Mouse (Mus musculus) lung, embryonic 15.5 days (tissue): ENCODE measurements around the gene Gatad1. TPM values are rescaled to one million over a fixed set of nuclear protein-coding genes. Genes with fewer than 3 reads are reported as not detected.
"Not testable (repeated sequence)": the region's sequence is repeated elsewhere in the genome, so short reads cannot be mapped to it uniquely, and the experiment has no call there.

ENCODE experiments used
- ATAC-seq: fragments of 200-750 bp; cut with Nextera tagmentation; 2 replicates; pipeline ENCODE4 v1.8.0; 2017; ENCODE audit warnings: moderate number of reproducible peaks, borderline replicate concordance; ENCODE audit not compliant: low FRiP score, low TSS enrichment; ENCODE audit errors: extremely low read depth
- H3K27ac ChIP-seq: fragments of 300-500 bp; sonication (generic); 2 replicates; pipeline ENCODE4 v1.5.1; 2015; ENCODE audit warnings: moderate library complexity, mild to moderate bottlenecking, inconsistent platforms
- H3K27me3 ChIP-seq: fragments of 300-500 bp; sonication (generic); 2 replicates; pipeline ENCODE4 v1.6.1; 2015; ENCODE audit warnings: inconsistent platforms
- H3K36me3 ChIP-seq: fragments of 300-500 bp; sonication (generic); 2 replicates; pipeline ENCODE4 v1.6.1; 2015; ENCODE audit warnings: inconsistent platforms
- H3K4me1 ChIP-seq: fragments of 300-500 bp; sonication (generic); 2 replicates; pipeline ENCODE4 v1.6.1; 2015; ENCODE audit warnings: inconsistent platforms
- H3K4me2 ChIP-seq: fragments of 300-500 bp; sonication (generic); 2 replicates; pipeline ENCODE4 v1.6.1; 2015; ENCODE audit warnings: inconsistent platforms, mild to moderate bottlenecking, moderate library complexity
- H3K4me3 ChIP-seq: fragments of 300-500 bp; sonication (generic); 2 replicates; pipeline ENCODE4 v1.5.1; 2015; ENCODE audit warnings: mild to moderate bottlenecking, inconsistent platforms
- H3K9ac ChIP-seq: fragments of 300-500 bp; sonication (generic); 2 replicates; pipeline ENCODE4 v1.6.1; 2015; ENCODE audit warnings: inconsistent platforms
- H3K9me3 ChIP-seq: fragments of 300-500 bp; sonication (generic); 2 replicates; pipeline ENCODE4 v1.6.1; 2016; ENCODE audit warnings: inconsistent platforms
- WGBS: fragments of 180-500 bp; shearing (Covaris S2); methylation state at CpG from one replicate; pipeline ENCODE4 v1.1.7; 2015; 5-methylcytosine and 5-hydroxymethylcytosine counted together
- polyA plus RNA-seq: library from polyadenylated mRNA; unstranded; fragments of >200 nt; fragmentation: Nextera tagmentation; extraction: Ambion mirVana; gene quantifications from 2 replicates; pipeline ENCODE4 v1.2.1, GENCODE M21; 2015

Gene Gatad1
- polyA plus RNA-seq, 1 experiment from 2014 or later: 65.9 TPM

- H3K27me3 ChIP-seq: no peaks in the 10 kb centered on the region
- 92% methylated on average over 13 of the region's 13 CpGs for WGBS
- H3K9me3 ChIP-seq: no peaks in the 10 kb centered on the region
- no peak overlapping the region for H3K4me3 ChIP-seq
- ATAC-seq: no peak
- no peak overlapping the region for H3K9ac ChIP-seq
- H3K36me3 ChIP-seq: peaks cover 19% of the 10 kb centered on the region; the same call in 1 of the 2 replicates
- H3K4me2 ChIP-seq: no peak overlapping the region
- H3K4me1 ChIP-seq: no peaks in the 10 kb centered on the region
- no peak overlapping the region for H3K27ac ChIP-seq
Observed at GRCm38 (mm10) chr5:3633315-3633714, 23.7 kb downstream of the Gatad1 start.

GRCm38 (mm10) chr5:3632285-3632684 is 24.7 kb downstream of the Gatad1 start:
- Histone ChIP-seq H3K36me3 (peaks cover 19% of the 10 kb centered on the region; the same call in 1 of the 2 replicates), H3K4me3 (no peak overlapping the region), H3K4me2 (no peak overlapping the region), H3K4me1 (no peaks in the 10 kb centered on the region), H3K9me3 (no peaks in the 10 kb centered on the region), H3K27ac (no peak overlapping the region), H3K9ac (no peak overlapping the region), H3K27me3 (no peaks in the 10 kb centered on the region)
- WGBS: 76% methylated on average over 5 of the region's 5 CpGs
- no peak for ATAC-seq

GRCm38 (mm10) chr5:3631512-3632271 is 25.3 kb downstream of the Gatad1 start:
- Histone ChIP-seq H3K4me2 (no peak overlapping the region), H3K36me3 (peaks cover 19% of the 10 kb centered on the region; the same call in 1 of the 2 replicates), H3K9me3 (no peaks in the 10 kb centered on the region), H3K27ac (no peak overlapping the region), H3K4me3 (no peak overlapping the region), H3K9ac (no peak overlapping the region), H3K4me1 (no peaks in the 10 kb centered on the region), H3K27me3 (no peaks in the 10 kb centered on the region)
- WGBS: 76% methylated on average over 16 of the region's 16 CpGs
- ATAC-seq: no peak

GRCm38 (mm10) chr5:3630055-3630454 is 26.9 kb downstream of the Gatad1 start:
- H3K9me3 ChIP-seq: no peaks in the 10 kb centered on the region
- H3K27ac ChIP-seq: no peak overlapping the region
- no peak for ATAC-seq
- H3K9ac ChIP-seq: no peak overlapping the region
- no peak overlapping the region for H3K4me2 ChIP-seq
- no peaks in the 10 kb centered on the region for H3K4me1 ChIP-seq
- H3K27me3 ChIP-seq: no peaks in the 10 kb centered on the region
- 90% methylated on average over 5 of the region's 5 CpGs for WGBS
- no peak overlapping the region for H3K4me3 ChIP-seq
- H3K36me3 ChIP-seq: peaks cover 9% of the 10 kb centered on the region; the same call in 1 of the 2 replicates

- 80% methylated on average over 7 of the region's 7 CpGs for WGBS
- H3K36me3 ChIP-seq: peaks cover 16% of the 10 kb centered on the region; the same call in 1 of the 2 replicates
- H3K9ac ChIP-seq: no peak overlapping the region
- no peak for ATAC-seq
- H3K4me3 ChIP-seq: no peak overlapping the region
- no peak overlapping the region for H3K4me2 ChIP-seq
- H3K27me3 ChIP-seq: no peaks in the 10 kb centered on the region
- H3K9me3 ChIP-seq: no peaks in the 10 kb centered on the region
- H3K4me1 ChIP-seq: no peaks in the 10 kb centered on the region
- H3K27ac ChIP-seq: no peak overlapping the region
Observed at GRCm38 (mm10) chr5:3620486-3620885, 36.5 kb downstream of the Gatad1 start.

- WGBS: 89% methylated on average over 2 of the region's 2 CpGs
- H3K36me3 ChIP-seq: peaks cover 10% of the 10 kb centered on the region
Observed at GRCm38 (mm10) chr5:3611835-3612234, 45.1 kb downstream of the Gatad1 start.

GRCm38 (mm10) chr5:3609241-3609640 is 47.7 kb downstream of the Gatad1 start:
- H3K4me1 ChIP-seq: no peaks in the 10 kb centered on the region
- no peak overlapping the region for H3K4me3 ChIP-seq
- WGBS: 89% methylated on average over 7 of the region's 7 CpGs
- H3K4me2 ChIP-seq: no peak overlapping the region
- no peak overlapping the region for H3K9ac ChIP-seq
- ATAC-seq: no peak
- H3K9me3 ChIP-seq: no peaks in the 10 kb centered on the region
- H3K27me3 ChIP-seq: no peaks in the 10 kb centered on the region
- H3K27ac ChIP-seq: no peak overlapping the region
- peaks cover 23% of the 10 kb centered on the region for H3K36me3 ChIP-seq

More at GRCm38 (mm10) chr5:3611835-3612234, 45.1 kb downstream of the Gatad1 start:
- not testable (repeated sequence) for H3K4me1 ChIP-seq, H3K4me3 ChIP-seq, H3K9ac ChIP-seq, ATAC-seq, H3K27ac ChIP-seq, H3K4me2 ChIP-seq, H3K27me3 ChIP-seq, H3K9me3 ChIP-seq

- H3K9ac ChIP-seq: no peak overlapping the region
- H3K27ac ChIP-seq: no peak overlapping the region
- 91% methylated on average over 9 of the region's 9 CpGs for WGBS
- H3K4me3 ChIP-seq: no peak overlapping the region
- H3K9me3 ChIP-seq: no peaks in the 10 kb centered on the region
- ATAC-seq: no peak
- no peaks in the 10 kb centered on the region for H3K4me1 ChIP-seq
- no peak overlapping the region for H3K4me2 ChIP-seq
- H3K36me3 ChIP-seq: peaks cover 23% of the 10 kb centered on the region
- no peaks in the 10 kb centered on the region for H3K27me3 ChIP-seq
Observed at GRCm38 (mm10) chr5:3607114-3607513, 49.9 kb downstream of the Gatad1 start.

- 83% methylated on average over 3 of the region's 3 CpGs for WGBS
Observed at GRCm38 (mm10) chr5:3600790-3601189, 56.2 kb downstream of the Gatad1 start.

GRCm38 (mm10) chr5:3600298-3600697 is 56.7 kb downstream of the Gatad1 start:
- no peak overlapping the region for H3K9ac ChIP-seq
- no peaks in the 10 kb centered on the region for H3K27me3 ChIP-seq
- no peak for ATAC-seq
- no peak overlapping the region for H3K4me2 ChIP-seq
- peaks cover 6% of the 10 kb centered on the region for H3K4me1 ChIP-seq
- no peak overlapping the region for H3K4me3 ChIP-seq
- no peaks in the 10 kb centered on the region for H3K36me3 ChIP-seq
- no peak overlapping the region for H3K27ac ChIP-seq
- 72% methylated on average over 1 of the region's 1 CpGs for WGBS
- H3K9me3 ChIP-seq: no peaks in the 10 kb centered on the region

More at GRCm38 (mm10) chr5:3600790-3601189, 56.2 kb downstream of the Gatad1 start:
- ATAC-seq: no peak
- H3K9me3 ChIP-seq: no peaks in the 10 kb centered on the region
- peaks cover 5% of the 10 kb centered on the region; the same call in 1 of the 2 replicates for H3K4me1 ChIP-seq
- H3K4me2 ChIP-seq: no peak overlapping the region
- no peak overlapping the region for H3K9ac ChIP-seq
- H3K36me3 ChIP-seq: peaks cover 5% of the 10 kb centered on the region; the same call in 1 of the 2 replicates
- no peak overlapping the region for H3K27ac ChIP-seq
- H3K4me3 ChIP-seq: no peak overlapping the region
- H3K27me3 ChIP-seq: no peaks in the 10 kb centered on the region

GRCm38 (mm10) chr5:3598766-3599165 is 58.2 kb downstream of the Gatad1 start:
- Histone ChIP-seq H3K36me3 (0 out of 2 replicates have a peak, but pooled peaks cover under 1% of the 10 kb centered on the region), H3K9ac (no peak overlapping the region), H3K4me1 (peaks cover 13% of the 10 kb centered on the region), H3K27ac (no peak overlapping the region), H3K27me3 (no peaks in the 10 kb centered on the region), H3K4me3 (no peak overlapping the region), H3K4me2 (no peak overlapping the region), H3K9me3 (no peaks in the 10 kb centered on the region)
- ATAC-seq: no peak
- WGBS: 88% methylated on average over 5 of the region's 5 CpGs

GRCm38 (mm10) chr5:3597171-3597570 is 59.8 kb downstream of the Gatad1 start:
- H3K9me3 ChIP-seq: no peaks in the 10 kb centered on the region
- H3K9ac ChIP-seq: peak overlapping the region; percentile 68
- H3K27me3 ChIP-seq: no peaks in the 10 kb centered on the region
- H3K4me1 ChIP-seq: peaks cover 13% of the 10 kb centered on the region
- no peak for ATAC-seq
- H3K36me3 ChIP-seq: 0 out of 2 replicates have a peak, but pooled peaks cover 7% of the 10 kb centered on the region
- H3K4me2 ChIP-seq: peak overlapping the region; percentile 71
- H3K27ac ChIP-seq: no peak overlapping the region
- peak overlapping the region; percentile 86 for H3K4me3 ChIP-seq
